Mouse (Mus musculus): ENCODE results near the gene Slc25a51. TPM values are rescaled to one million over a fixed set of nuclear protein-coding genes. Genes with fewer than 3 reads are reported as not detected.

Slc25a51 gene
- polyA plus RNA-seq, 1 experiment from 2014 or later = 54.2 TPM

DNA sequence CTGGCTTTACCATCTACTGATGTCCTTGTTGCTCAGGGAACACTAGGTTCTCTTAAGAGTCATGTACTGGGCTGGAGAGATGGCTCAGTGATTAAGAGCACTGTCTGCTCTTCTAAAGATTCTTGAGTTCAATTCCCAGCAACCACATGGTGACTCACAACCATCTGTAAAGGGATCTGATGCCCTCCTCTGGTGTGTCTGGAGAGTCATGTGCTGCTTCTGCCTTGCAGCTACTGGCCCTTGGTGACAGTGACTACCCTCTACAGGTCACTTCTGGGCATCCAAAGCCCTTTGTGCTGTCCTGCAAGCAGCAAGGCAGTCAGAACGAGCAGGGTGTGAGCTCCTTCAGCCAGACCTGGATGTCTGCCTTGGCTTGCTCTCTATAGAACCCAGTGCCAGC lies 33.2 kb upstream of the Slc25a51 start:
- no peaks in the 10 kb centered on the region for H3K27me3 ChIP-seq (replicated peaks)
- no peak overlapping the region for H3K4me2 ChIP-seq (replicated peaks)
- H3K9me3 ChIP-seq = no peaks in the 10 kb centered on the region
- no peak overlapping the region for H3K4me3 ChIP-seq (replicated peaks)
- peaks cover 22% of the 10 kb centered on the region for H3K4me1 ChIP-seq (replicated peaks)
- no peak for ATAC-seq
- H3K9ac ChIP-seq = no peak overlapping the region
- 85% methylated on average over 1 of the region's 1 CpGs for WGBS
- H3K27ac ChIP-seq = no peak overlapping the region
- H3K36me3 ChIP-seq = peaks cover 13% of the 10 kb centered on the region; the same call in 1 of the 2 replicates

DNA sequence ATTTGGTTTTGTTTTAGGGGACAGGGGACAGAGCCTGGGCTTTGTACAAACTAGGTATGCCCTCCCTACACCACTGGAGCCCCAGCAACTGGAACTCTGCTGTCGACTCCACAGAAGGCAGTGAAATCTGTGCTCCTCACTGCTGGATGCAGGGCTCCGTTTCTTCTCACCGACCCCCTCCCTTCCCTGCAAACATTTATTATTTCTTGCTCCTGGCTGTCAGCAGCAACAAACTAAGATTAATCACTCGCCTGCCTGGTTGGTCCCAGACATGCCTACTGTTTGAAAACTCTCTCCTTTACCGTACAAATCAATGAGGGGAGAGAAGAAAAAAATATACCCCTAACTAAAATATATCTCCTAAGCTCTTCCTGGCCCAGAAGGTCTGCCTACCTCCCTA lies 30.7 kb upstream of the Slc25a51 start:
- ATAC-seq = no peak
- H3K9ac ChIP-seq = no peak overlapping the region; the same call in 1 of the 2 replicates
- H3K4me1 ChIP-seq (replicated peaks) = peaks cover 46% of the 10 kb centered on the region

DNA sequence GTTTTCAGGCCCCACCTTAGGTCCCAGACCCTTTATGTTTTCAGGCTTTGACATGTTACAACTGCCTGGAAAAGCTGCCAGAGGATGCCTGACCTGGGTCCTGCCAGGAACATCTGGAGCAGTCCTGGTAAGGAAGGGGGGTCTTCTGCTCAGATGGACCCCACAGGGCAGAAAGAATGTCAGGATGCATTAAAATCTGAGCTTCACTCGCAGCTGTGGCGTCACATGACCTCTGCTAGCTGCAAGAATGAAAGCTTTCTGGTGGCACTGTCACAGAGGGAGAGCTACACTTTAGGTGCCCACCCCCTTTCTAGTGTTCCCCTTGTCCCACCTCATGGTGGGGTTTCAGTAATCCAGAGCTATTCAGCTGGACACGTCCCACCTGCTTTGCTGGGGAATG lies 28.4 kb upstream of the Slc25a51 start:
- Histone ChIP-seq H3K4me1 (replicated peaks) (peaks cover 46% of the 10 kb centered on the region), H3K36me3 (peaks cover 8% of the 10 kb centered on the region; the same call in 1 of the 2 replicates), H3K27ac (no peak overlapping the region), H3K4me3 (replicated peaks) (no peak overlapping the region), H3K9me3 (no peaks in the 10 kb centered on the region), H3K4me2 (replicated peaks) (no peak overlapping the region), H3K9ac (no peak overlapping the region), H3K27me3 (replicated peaks) (no peaks in the 10 kb centered on the region)
- 0 out of 2 replicates have a peak, but pooled peaks have one; percentile 10 for ATAC-seq
- WGBS = 38% methylated on average over 3 of the region's 3 CpGs

More for the DNA sequence above, 30.7 kb upstream of the Slc25a51 start:
- H3K9me3 ChIP-seq = no peaks in the 10 kb centered on the region
- H3K4me3 ChIP-seq (replicated peaks) = no peak overlapping the region
- H3K27ac ChIP-seq = peak overlapping the region; percentile 18; the same call in 1 of the 2 replicates
- WGBS = 27% methylated on average over 5 of the region's 5 CpGs
- peaks cover 8% of the 10 kb centered on the region; the same call in 1 of the 2 replicates for H3K36me3 ChIP-seq
- H3K27me3 ChIP-seq (replicated peaks) = no peaks in the 10 kb centered on the region
- H3K4me2 ChIP-seq (replicated peaks) = no peak overlapping the region

DNA sequence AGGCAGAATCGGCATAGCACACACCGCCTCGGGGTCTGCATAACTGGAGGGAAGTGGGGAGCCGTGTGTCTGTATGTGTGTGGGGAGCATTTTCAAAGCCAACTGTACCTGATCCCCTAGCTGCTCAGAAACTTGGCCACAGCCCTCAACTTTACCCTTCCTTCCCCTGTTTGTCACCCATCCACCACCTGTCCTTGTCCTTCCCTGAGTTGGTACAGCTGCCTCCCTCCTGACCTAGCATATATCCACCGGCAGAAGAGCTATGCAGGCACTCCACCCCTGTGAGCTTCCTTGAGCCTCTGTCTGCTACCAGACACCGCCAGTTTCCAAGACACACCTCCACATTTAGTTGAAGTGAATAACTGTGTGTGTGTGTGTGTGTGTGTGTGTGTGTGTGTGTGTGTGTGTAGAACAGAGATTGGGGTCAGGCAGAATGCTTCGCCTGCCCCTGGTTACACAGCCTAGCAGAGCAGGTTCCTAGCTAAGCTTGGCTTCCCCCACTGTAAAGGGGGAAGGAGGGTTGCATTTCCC lies 27.9 kb upstream of the Slc25a51 start:
- WGBS = 50% methylated on average over 7 of the region's 7 CpGs
- H3K4me3 ChIP-seq (replicated peaks) = no peak overlapping the region
- H3K9ac ChIP-seq = no peak overlapping the region
- H3K27ac ChIP-seq = 0 out of 2 replicates have a peak overlapping the region, but pooled peaks have one; percentile 30
- H3K9me3 ChIP-seq = no peaks in the 10 kb centered on the region
- peak; percentile 29 for ATAC-seq
- no peaks in the 10 kb centered on the region for H3K27me3 ChIP-seq (replicated peaks)
- H3K4me2 ChIP-seq (replicated peaks) = no peak overlapping the region
- peaks cover 46% of the 10 kb centered on the region for H3K4me1 ChIP-seq (replicated peaks)
- H3K36me3 ChIP-seq = peaks cover 8% of the 10 kb centered on the region; the same call in 1 of the 2 replicates

DNA sequence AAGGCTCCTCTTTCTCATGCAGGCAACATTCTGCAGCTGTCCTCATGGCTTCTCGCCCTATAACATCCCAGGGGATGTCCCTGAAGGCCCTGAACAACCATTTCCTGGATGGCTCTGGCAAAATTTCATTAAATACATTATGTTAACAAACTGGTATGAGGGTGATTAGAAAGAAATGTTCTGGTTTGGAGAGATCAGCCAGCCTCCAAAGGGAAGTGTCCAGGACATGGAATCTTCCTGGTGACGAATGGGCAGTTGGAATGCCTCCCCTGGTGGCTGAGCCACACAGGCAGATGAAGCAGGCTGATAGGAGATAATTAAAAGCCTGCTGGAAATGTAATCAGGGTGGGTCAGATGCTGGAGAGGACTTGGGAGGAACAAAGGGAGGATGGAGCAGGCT lies 27.3 kb upstream of the Slc25a51 start:
- Histone ChIP-seq H3K27me3 (replicated peaks) (no peaks in the 10 kb centered on the region), H3K27ac (peak overlapping the region; percentile 30; the same call in 1 of the 2 replicates), H3K9ac (no peak overlapping the region), H3K4me3 (replicated peaks) (no peak overlapping the region), H3K9me3 (no peaks in the 10 kb centered on the region), H3K36me3 (peaks cover 8% of the 10 kb centered on the region; the same call in 1 of the 2 replicates), H3K4me1 (replicated peaks) (peaks cover 46% of the 10 kb centered on the region), H3K4me2 (replicated peaks) (no peak overlapping the region)
- ATAC-seq = 0 out of 2 replicates have a peak, but pooled peaks have one; percentile 13
- 53% methylated on average over 2 of the region's 2 CpGs for WGBS

DNA sequence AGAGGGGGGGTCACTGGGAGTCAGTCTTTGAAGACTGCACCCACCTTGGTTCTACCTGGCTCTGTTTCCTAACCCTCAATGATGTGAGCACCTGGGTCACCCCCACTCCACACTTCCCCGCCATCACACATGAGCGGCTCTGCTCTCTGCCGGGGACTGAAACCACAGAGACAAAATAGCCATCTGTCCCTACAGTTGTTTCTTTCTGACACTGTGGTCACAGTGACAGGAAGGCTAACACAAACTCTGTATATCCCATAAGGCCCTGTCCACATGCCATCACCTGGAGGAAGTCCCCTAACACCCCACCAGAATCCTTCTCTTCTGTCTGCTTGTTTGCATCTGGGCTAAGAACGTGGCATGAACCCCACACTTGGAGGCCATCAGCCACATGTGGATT lies 26.1 kb upstream of the Slc25a51 start:
- no peaks in the 10 kb centered on the region for H3K36me3 ChIP-seq
- 75% methylated on average over 4 of the region's 4 CpGs for WGBS
- no peak for ATAC-seq
- no peak overlapping the region for H3K27ac ChIP-seq
- peaks cover 42% of the 10 kb centered on the region for H3K4me1 ChIP-seq (replicated peaks)
- no peaks in the 10 kb centered on the region for H3K27me3 ChIP-seq (replicated peaks)
- no peak overlapping the region for H3K9ac ChIP-seq
- no peak overlapping the region for H3K4me3 ChIP-seq (replicated peaks)
- no peaks in the 10 kb centered on the region for H3K9me3 ChIP-seq
- H3K4me2 ChIP-seq (replicated peaks) = no peak overlapping the region

DNA sequence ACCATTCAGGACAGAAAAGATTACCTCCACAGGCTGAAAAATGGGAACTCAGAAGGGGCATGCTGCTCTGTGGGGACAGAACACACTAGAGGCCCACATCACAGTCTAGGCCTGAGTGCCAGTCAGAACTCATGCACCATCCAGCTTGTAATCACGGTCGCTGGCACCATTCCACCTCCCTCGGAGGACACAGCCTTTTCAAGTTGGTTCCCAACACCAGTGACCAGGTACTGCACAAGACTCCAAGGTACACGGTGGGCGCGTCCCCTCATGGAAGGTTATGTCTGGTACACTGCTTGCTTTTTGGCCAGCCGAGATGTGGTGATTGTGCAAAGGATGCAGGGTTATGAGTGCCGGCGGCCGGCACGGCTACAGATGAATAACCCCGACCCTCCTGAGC lies 25.5 kb upstream of the Slc25a51 start:
- Histone ChIP-seq H3K9ac (no peak overlapping the region), H3K4me1 (replicated peaks) (peaks cover 38% of the 10 kb centered on the region), H3K27ac (no peak overlapping the region), H3K4me2 (replicated peaks) (no peak overlapping the region), H3K36me3 (no peaks in the 10 kb centered on the region), H3K27me3 (replicated peaks) (no peaks in the 10 kb centered on the region), H3K9me3 (no peaks in the 10 kb centered on the region), H3K4me3 (replicated peaks) (no peak overlapping the region)
- ATAC-seq = no peak
- WGBS = 87% methylated on average over 12 of the region's 12 CpGs

DNA sequence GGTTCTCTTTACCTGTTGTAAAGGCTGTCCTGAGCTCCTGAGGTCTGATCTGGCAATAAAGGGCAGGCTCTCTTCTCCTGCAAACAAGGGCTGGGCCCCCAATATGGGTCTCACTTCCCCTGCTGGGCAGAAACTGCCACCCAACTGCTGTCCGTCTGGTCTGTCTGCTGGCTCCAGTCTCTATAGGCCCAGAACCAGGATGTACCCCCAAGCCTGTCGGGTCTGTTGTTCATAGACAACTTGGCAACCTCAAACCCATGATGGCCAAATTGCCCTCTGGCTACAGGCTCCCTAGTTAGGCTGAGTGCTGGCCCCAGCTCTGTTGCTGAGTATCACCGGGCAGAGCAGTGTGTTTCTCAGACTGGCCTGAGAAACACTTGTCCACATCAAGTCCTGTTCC lies 23.2 kb upstream of the Slc25a51 start:
- no peaks in the 10 kb centered on the region for H3K9me3 ChIP-seq
- H3K4me2 ChIP-seq (replicated peaks) = no peak overlapping the region
- no peak overlapping the region for H3K9ac ChIP-seq
- WGBS = 84% methylated on average over 3 of the region's 3 CpGs
- H3K4me3 ChIP-seq (replicated peaks) = no peak overlapping the region
- H3K36me3 ChIP-seq = no peaks in the 10 kb centered on the region
- no peaks in the 10 kb centered on the region for H3K27me3 ChIP-seq (replicated peaks)
- no peak for ATAC-seq
- H3K4me1 ChIP-seq (replicated peaks) = peaks cover 24% of the 10 kb centered on the region
- peak overlapping the region; percentile 29; the same call in 1 of the 2 replicates for H3K27ac ChIP-seq

DNA sequence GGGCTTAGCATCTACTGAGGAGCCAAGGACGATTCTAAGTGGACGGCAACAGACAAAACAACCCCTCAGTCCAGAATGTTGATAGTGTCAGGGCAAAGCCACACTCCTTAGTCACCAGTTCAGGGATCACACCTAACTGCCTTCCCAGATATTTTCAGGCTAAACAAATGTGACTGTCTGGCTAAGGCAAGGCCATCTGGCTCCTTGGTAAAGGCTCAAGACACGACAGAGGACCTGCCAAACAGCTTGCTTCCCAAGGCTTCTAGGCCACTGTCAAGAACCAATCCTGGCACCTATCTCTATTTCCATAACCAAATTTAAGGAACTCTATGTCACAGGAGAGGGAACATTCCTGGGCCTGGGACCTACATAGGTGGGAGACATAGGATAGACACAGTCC lies 22.8 kb upstream of the Slc25a51 start:
- WGBS = 85% methylated on average over 3 of the region's 3 CpGs
- no peaks in the 10 kb centered on the region for H3K27me3 ChIP-seq (replicated peaks)
- no peak overlapping the region for H3K4me2 ChIP-seq (replicated peaks)
- H3K4me1 ChIP-seq (replicated peaks) = peaks cover 19% of the 10 kb centered on the region
- H3K9ac ChIP-seq = no peak overlapping the region
- ATAC-seq = no peak
- no peak overlapping the region for H3K4me3 ChIP-seq (replicated peaks)
- no peaks in the 10 kb centered on the region for H3K9me3 ChIP-seq
- H3K27ac ChIP-seq = peak overlapping the region; percentile 29; the same call in 1 of the 2 replicates
- H3K36me3 ChIP-seq = no peaks in the 10 kb centered on the region

DNA sequence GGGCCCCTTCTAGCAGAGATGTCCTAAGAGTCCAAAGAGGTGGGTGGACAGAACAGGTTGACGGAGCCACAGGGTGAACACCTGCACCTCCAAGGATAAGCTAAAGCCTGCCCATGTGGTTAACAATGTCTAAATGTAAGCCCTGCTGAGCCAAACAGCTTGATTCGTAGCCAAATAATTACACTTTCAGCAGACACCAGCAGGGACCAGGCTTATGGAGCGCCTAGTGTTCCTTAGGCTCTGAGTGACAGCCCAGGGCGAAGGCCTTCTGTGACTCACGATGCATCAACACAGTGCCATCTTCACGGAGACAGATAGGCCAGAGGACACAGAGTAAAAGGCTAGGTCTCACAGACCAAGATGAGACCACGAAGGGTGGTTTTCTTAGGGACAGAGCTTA lies 20.9 kb upstream of the Slc25a51 start:
- Histone ChIP-seq H3K27ac (no peak overlapping the region), H3K4me2 (replicated peaks) (no peak overlapping the region), H3K4me1 (replicated peaks) (peaks cover 7% of the 10 kb centered on the region; the same call in 1 of the 2 replicates), H3K4me3 (replicated peaks) (no peak overlapping the region), H3K9ac (no peak overlapping the region), H3K9me3 (no peaks in the 10 kb centered on the region), H3K36me3 (no peaks in the 10 kb centered on the region), H3K27me3 (replicated peaks) (no peaks in the 10 kb centered on the region)
- no peak for ATAC-seq
- WGBS = 89% methylated on average over 7 of the region's 7 CpGs

DNA sequence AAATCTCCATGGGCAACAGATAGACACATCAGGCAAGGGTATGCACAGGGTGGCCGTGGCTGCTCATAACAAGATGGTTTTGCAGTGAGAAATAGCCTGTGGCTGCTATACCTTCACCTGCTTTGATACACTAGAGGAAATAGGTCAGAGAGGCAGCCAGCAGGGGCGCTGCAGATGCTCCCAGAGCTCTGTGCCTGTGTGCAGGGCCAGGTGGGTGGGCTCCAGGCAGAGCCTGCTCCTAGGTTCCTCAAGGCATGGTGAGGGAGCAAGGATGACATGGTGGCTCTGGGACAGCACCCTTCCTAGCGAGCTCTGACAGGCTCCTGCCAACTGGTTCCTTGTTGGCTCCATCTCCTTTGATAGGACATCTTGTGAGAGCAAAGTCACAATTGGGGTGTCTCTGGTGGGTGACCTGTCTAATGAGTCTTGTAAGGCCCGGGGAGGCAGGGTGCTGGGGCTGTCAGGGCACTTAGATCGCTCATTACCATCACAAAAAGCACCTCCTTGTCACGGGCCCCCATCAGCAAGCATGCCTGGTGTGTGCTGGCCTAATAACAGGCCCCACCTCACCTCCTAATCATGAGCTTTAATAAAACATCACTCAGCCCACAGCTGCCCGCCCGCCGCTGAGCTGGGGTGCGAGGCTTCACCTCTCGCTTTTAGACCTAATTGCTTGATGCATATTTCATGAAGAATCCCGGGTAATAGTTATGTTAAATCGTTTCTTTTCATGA lies 18.3 kb upstream of the Slc25a51 start:
- no peaks in the 10 kb centered on the region for H3K9me3 ChIP-seq
- no peak overlapping the region for H3K27ac ChIP-seq
- H3K4me3 ChIP-seq (replicated peaks) = no peak overlapping the region
- WGBS = 75% methylated on average over 13 of the region's 13 CpGs
- no peak overlapping the region for H3K9ac ChIP-seq
- ATAC-seq = no peak
- peaks cover 16% of the 10 kb centered on the region for H3K4me1 ChIP-seq (replicated peaks)
- H3K4me2 ChIP-seq (replicated peaks) = no peak overlapping the region
- H3K36me3 ChIP-seq = no peaks in the 10 kb centered on the region
- no peaks in the 10 kb centered on the region for H3K27me3 ChIP-seq (replicated peaks)

DNA sequence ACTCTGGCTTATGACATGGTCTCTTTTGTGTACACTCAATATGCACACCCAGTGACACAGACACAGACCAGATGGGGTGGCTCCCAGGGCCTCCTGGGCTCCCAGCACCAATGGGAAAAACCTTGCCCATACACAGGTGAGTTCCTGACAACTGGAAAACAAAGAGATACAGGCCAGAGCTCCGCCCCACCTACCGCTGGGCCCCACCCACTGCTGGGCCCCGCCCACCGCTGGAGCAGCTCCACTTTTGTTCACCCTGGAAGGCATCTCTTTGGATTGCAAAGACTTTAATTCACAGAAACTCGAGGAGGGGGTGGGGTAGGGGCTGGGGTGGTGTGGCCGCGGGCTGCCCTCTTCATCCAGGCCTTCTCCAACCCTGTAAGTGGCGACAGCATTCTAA lies 14.8 kb upstream of the Slc25a51 start:
- Histone ChIP-seq H3K4me2 (replicated peaks) (no peak overlapping the region), H3K27me3 (replicated peaks) (no peaks in the 10 kb centered on the region), H3K9me3 (no peaks in the 10 kb centered on the region), H3K9ac (no peak overlapping the region), H3K4me3 (replicated peaks) (no peak overlapping the region), H3K27ac (peak overlapping the region; percentile 22; the same call in 1 of the 2 replicates), H3K36me3 (no peaks in the 10 kb centered on the region), H3K4me1 (replicated peaks) (peaks cover 22% of the 10 kb centered on the region)
- peak; percentile 67 for ATAC-seq
- WGBS = 32% methylated on average over 8 of the region's 8 CpGs
